Mouse (Mus musculus) heart, embryonic 14.5 days (tissue): ENCODE measurements around the gene Homer3. TPM values are rescaled to one million over a fixed set of nuclear protein-coding genes. Genes with fewer than 3 reads are reported as not detected.

Source experiments
- ATAC-seq: fragments of 200-750 bp; cut with Nextera tagmentation; 2 replicates; pipeline ENCODE4 v1.8.0; 2017; ENCODE audit warnings: low read depth, moderate TSS enrichment; ENCODE audit not compliant: insufficient number of reproducible peaks, insufficient read depth, low FRiP score
- H3K27ac ChIP-seq, 2 experiments: fragments of 200-500 bp in 1 of 2; fragments of 300-500 bp in 1 of 2; sonication (generic) in 1 of 2; replicated peaks in 1 of 2; 2 replicates each; pipeline ENCODE4 v1.5.1; 2012 to 2014; ENCODE audit warnings: low read depth in 2 of 2, low read length in 2 of 2, control low read depth in 1 of 2, mild to moderate bottlenecking in 1 of 2, mixed read lengths in 1 of 2; ENCODE audit not compliant: control insufficient read depth in 1 of 2, insufficient read depth in 1 of 2
- H3K27me3 ChIP-seq: fragments of 300-500 bp; sonication (generic); 2 replicates; pipeline ENCODE4 v1.6.1; 2014; ENCODE audit warnings: mild to moderate bottlenecking, low read length, control low read depth; ENCODE audit not compliant: control insufficient read depth, insufficient read depth
- H3K36me3 ChIP-seq: fragments of 300-500 bp; sonication (generic); 2 replicates; pipeline ENCODE4 v1.6.1; 2014; ENCODE audit warnings: mild to moderate bottlenecking, control low read depth, low read length, mixed read lengths; ENCODE audit not compliant: control insufficient read depth, insufficient read depth
- H3K4me1 ChIP-seq, 2 experiments: fragments of 200-500 bp in 1 of 2; fragments of 300-500 bp in 1 of 2; sonication (generic) in 1 of 2; 2 replicates each; pipeline ENCODE4 v1.6.1; 2012 to 2014; ENCODE audit warnings: low read length in 2 of 2, control low read depth in 1 of 2, mixed read lengths in 1 of 2; ENCODE audit not compliant: control insufficient read depth in 2 of 2, insufficient read depth in 2 of 2
- H3K4me2 ChIP-seq: fragments of 300-500 bp; sonication (generic); 2 replicates; pipeline ENCODE4 v1.6.1; 2014; ENCODE audit warnings: mild to moderate bottlenecking, low read length
- H3K4me3 ChIP-seq, 2 experiments: fragments of 200-500 bp in 1 of 2; fragments of 300-500 bp in 1 of 2; sonication (generic) in 1 of 2; 2 replicates each; pipeline ENCODE4 v1.5.1; 2012 to 2014; ENCODE audit warnings: low read length in 2 of 2, mild to moderate bottlenecking in 2 of 2, control low read depth in 1 of 2, low read depth in 1 of 2, moderate library complexity in 1 of 2; ENCODE audit not compliant: control insufficient read depth in 1 of 2, insufficient read depth in 1 of 2
- H3K9ac ChIP-seq: fragments of 300-500 bp; sonication (generic); 2 replicates; pipeline ENCODE4 v1.6.1; 2014; ENCODE audit warnings: mild to moderate bottlenecking, low read length
- H3K9me3 ChIP-seq: fragments of 300-500 bp; sonication (generic); 2 replicates; pipeline ENCODE4 v1.6.1; 2016; ENCODE audit warnings: low read length, control low read depth; ENCODE audit not compliant: control insufficient read depth
- WGBS: fragments of 180-500 bp; shearing (Covaris S2); extraction: QIAGEN DNeasy Blood & Tissue Kit; methylation state at CpG from one replicate; pipeline ENCODE4 v1.1.7; 2014; 5-methylcytosine and 5-hydroxymethylcytosine counted together
- polyA plus RNA-seq: library from polyadenylated mRNA; unstranded; fragments of >200 nt; fragmentation: Nextera tagmentation; extraction: Ambion mirVana; gene quantifications from 2 replicates; pipeline ENCODE4 v1.2.1, GENCODE M21; 2014

The Homer3 gene
- polyA plus RNA-seq, 1 experiment from 2014 or later = 25.0 TPM

GRCm38 (mm10) chr8:70332878-70333202 lies 50.2 kb downstream of the Homer3 start:
- ATAC-seq = no peak
- Histone ChIP-seq H3K4me2 (no peak overlapping the region), H3K27me3 (peaks cover 6% of the 10 kb centered on the region; the same call in 1 of the 2 replicates), H3K4me1 (peaks cover 11 to 21% of the 10 kb centered on the region in 2 experiments; a peak in 3 of 4 replicates), H3K27ac (no peak overlapping the region), H3K9ac (no peak overlapping the region), H3K4me3 (no peak overlapping the region), H3K9me3 (no peaks in the 10 kb centered on the region), H3K36me3 (peaks cover 69% of the 10 kb centered on the region)
- WGBS = 93% methylated on average over 6 of the region's 6 CpGs

DNA sequence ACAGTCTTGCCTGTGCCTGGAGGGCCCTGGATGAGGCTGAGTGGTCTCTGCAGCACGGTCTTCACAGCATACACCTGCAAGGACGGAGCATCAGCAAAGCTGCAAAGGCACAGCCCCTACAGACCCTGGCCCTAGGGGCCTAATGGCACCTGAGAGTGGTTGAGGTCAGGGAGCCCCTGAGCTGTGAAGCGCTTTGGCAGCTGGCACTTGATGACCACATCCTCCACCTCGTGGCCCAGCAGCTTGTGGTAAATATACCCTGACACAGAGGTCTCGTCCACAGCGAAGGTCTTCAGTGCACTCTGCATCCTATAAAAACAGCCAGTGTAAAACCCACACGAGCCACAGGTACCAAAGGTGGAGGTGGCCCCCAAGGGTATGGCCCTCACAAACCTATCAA lies 56.3 kb downstream of the Homer3 start:
- no peak overlapping the region for H3K9ac ChIP-seq
- peaks cover 100% of the 10 kb centered on the region for H3K36me3 ChIP-seq
- 91% methylated on average over 7 of the region's 7 CpGs for WGBS
- H3K4me1 ChIP-seq = no peaks in the 10 kb centered on the region
- no peak for ATAC-seq
- H3K4me2 ChIP-seq = no peak overlapping the region
- no peaks in the 10 kb centered on the region for H3K9me3 ChIP-seq
- no peak overlapping the region for H3K27ac ChIP-seq
- no peaks in the 10 kb centered on the region for H3K27me3 ChIP-seq
- no peak overlapping the region for H3K4me3 ChIP-seq

- Histone ChIP-seq H3K9me3 (no peaks in the 10 kb centered on the region), H3K9ac (no peak overlapping the region), H3K4me2 (no peak overlapping the region), H3K4me3 (no peak overlapping the region), H3K36me3 (peaks cover 86% of the 10 kb centered on the region), H3K4me1 (no peaks in the 10 kb centered on the region), H3K27ac (no peak overlapping the region), H3K27me3 (no peaks in the 10 kb centered on the region)
- no peak for ATAC-seq
- 84% methylated on average over 7 of the region's 7 CpGs for WGBS
These were observed 58.0 kb downstream of the Homer3 start for GRCm38 (mm10) chr8:70340659-70341058.

DNA sequence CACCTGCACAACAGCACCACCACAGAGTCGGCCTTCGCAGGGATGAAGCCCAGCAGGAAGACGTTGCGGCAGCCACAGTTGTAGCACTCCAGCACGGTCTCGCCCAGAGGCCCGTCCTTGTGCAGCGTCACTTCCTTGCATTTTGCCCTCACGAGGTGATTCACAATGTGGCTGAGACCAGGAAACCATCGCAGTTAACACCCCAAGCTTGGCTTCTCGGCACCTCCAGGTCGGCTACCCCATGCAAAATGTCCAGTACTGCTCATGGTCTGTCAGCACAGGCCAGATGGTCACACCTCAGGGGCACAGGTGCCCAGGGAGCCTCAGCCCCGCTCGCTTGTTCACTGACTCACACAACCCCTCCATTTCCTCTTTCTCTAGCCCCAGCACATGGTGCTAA lies 59.4 kb downstream of the Homer3 start:
- WGBS = 87% methylated on average over 14 of the region's 14 CpGs
- Histone ChIP-seq H3K9ac (no peak overlapping the region), H3K9me3 (no peaks in the 10 kb centered on the region), H3K27ac (no peak overlapping the region), H3K4me2 (no peak overlapping the region), H3K4me3 (no peak overlapping the region), H3K4me1 (no peaks in the 10 kb centered on the region), H3K36me3 (peaks cover 84% of the 10 kb centered on the region), H3K27me3 (no peaks in the 10 kb centered on the region)
- ATAC-seq = no peak

- Histone ChIP-seq H3K4me1 (no peaks in the 10 kb centered on the region), H3K4me3 (no peak overlapping the region), H3K27me3 (no peaks in the 10 kb centered on the region), H3K9me3 (no peaks in the 10 kb centered on the region), H3K36me3 (peaks cover 75% of the 10 kb centered on the region), H3K9ac (no peak overlapping the region), H3K4me2 (no peak overlapping the region), H3K27ac (no peak overlapping the region)
- ATAC-seq = no peak
- WGBS = 86% methylated on average over 7 of the region's 7 CpGs
These were observed 60.4 kb downstream of the Homer3 start for GRCm38 (mm10) chr8:70343076-70343475.

GRCm38 (mm10) chr8:70343696-70344095 lies 61.1 kb downstream of the Homer3 start:
- 69% methylated on average over 6 of the region's 6 CpGs for WGBS
- Histone ChIP-seq H3K4me1 (peaks cover 0 to 3% of the 10 kb centered on the region in 2 experiments; a peak in 1 of 4 replicates), H3K4me3 (no peak overlapping the region), H3K4me2 (no peak overlapping the region), H3K27me3 (no peaks in the 10 kb centered on the region), H3K9me3 (no peaks in the 10 kb centered on the region), H3K36me3 (peaks cover 75% of the 10 kb centered on the region), H3K27ac (no peak overlapping the region), H3K9ac (no peak overlapping the region)
- ATAC-seq = no peak

Other genes with a start within 250 kb of the Homer3 start
- 40.5 and 42.2 TPM in 2 replicates for gene Mau2, start 240.1 kb upstream of the Homer3 start, polyA plus RNA-seq
- gene Sugp1, start 240.0 kb upstream of the Homer3 start, polyA plus RNA-seq = 22.8 and 24.3 TPM in 2 replicates
- 0.50 and 2.0 TPM in 2 replicates for gene Tm6sf2, start 209.9 kb upstream of the Homer3 start, polyA plus RNA-seq
- 0.19 TPM in 1 of 2 replicates, not detected in the other for gene Hapln4, start 199.4 kb upstream of the Homer3 start, polyA plus RNA-seq
- gene Ncan, start 162.0 kb upstream of the Homer3 start, polyA plus RNA-seq = 0.26 and 0.34 TPM in 2 replicates
- gene Nr2c2ap, start 151.5 kb upstream of the Homer3 start, polyA plus RNA-seq = 23.0 and 26.2 TPM in 2 replicates
- 18.1 and 21.0 TPM in 2 replicates for gene Rfxank, start 143.7 kb upstream of the Homer3 start, polyA plus RNA-seq
- gene Borcs8, start 143.3 kb upstream of the Homer3 start, polyA plus RNA-seq = 46.7 and 50.3 TPM in 2 replicates
- 0.22 TPM in 1 of 2 replicates, not detected in the other for gene Mef2b, start 143.1 kb upstream of the Homer3 start, polyA plus RNA-seq
- 73.0 and 77.4 TPM in 2 replicates for gene Tmem161a, start 110.5 kb upstream of the Homer3 start, polyA plus RNA-seq
- gene Slc25a42, start 70.5 kb upstream of the Homer3 start, polyA plus RNA-seq = 5.8 and 7.1 TPM in 2 replicates
- gene Sugp2, start 48.6 kb upstream of the Homer3 start, polyA plus RNA-seq = 23.1 and 29.1 TPM in 2 replicates
- 12.1 and 16.5 TPM in 2 replicates for gene Armc6, start 48.4 kb upstream of the Homer3 start, polyA plus RNA-seq
- 28.9 and 33.7 TPM in 2 replicates for gene Ddx49, start 19.7 kb downstream of the Homer3 start, polyA plus RNA-seq
- gene Cope, start 19.7 kb downstream of the Homer3 start, polyA plus RNA-seq = 294 and 319 TPM in 2 replicates
- gene Cers1, start 32.9 kb downstream of the Homer3 start, polyA plus RNA-seq = 1.8 and 2.3 TPM in 2 replicates
- 0.57 TPM in 1 of 2 replicates, not detected in the other for gene Gdf1, start 47.0 kb downstream of the Homer3 start, polyA plus RNA-seq
- gene Upf1, start 70.5 kb downstream of the Homer3 start, polyA plus RNA-seq = 14.2 and 18.1 TPM in 2 replicates
- gene Comp, start 90.7 kb downstream of the Homer3 start, polyA plus RNA-seq = 3.0 and 4.6 TPM in 2 replicates
- gene Crtc1, start 156.8 kb downstream of the Homer3 start, polyA plus RNA-seq = 12.2 and 14.1 TPM in 2 replicates
- 9.6 and 9.8 TPM in 2 replicates for gene Klhl26, start 194.1 kb downstream of the Homer3 start, polyA plus RNA-seq
- 0.31 TPM in 1 of 2 replicates, not detected in the other for gene Tmem59l, start 204.5 kb downstream of the Homer3 start, polyA plus RNA-seq
- 0.42 and 2.0 TPM in 2 replicates for gene Crlf1, start 210.3 kb downstream of the Homer3 start, polyA plus RNA-seq
- gene Rex1bd, start 223.9 kb downstream of the Homer3 start, polyA plus RNA-seq = 129 and 138 TPM in 2 replicates
- 900 and 1,040 TPM in 2 replicates for gene Uba52, start 228.0 kb downstream of the Homer3 start, polyA plus RNA-seq
- 189 and 209 TPM in 2 replicates for gene Fkbp8, start 244.9 kb downstream of the Homer3 start, polyA plus RNA-seq
- 79.3 and 85.7 TPM in 2 replicates for gene Kxd1, start 245.1 kb downstream of the Homer3 start, polyA plus RNA-seq